13 mouse cellular contexts compared by ENCODE assay signal in the genomic region with DNA sequence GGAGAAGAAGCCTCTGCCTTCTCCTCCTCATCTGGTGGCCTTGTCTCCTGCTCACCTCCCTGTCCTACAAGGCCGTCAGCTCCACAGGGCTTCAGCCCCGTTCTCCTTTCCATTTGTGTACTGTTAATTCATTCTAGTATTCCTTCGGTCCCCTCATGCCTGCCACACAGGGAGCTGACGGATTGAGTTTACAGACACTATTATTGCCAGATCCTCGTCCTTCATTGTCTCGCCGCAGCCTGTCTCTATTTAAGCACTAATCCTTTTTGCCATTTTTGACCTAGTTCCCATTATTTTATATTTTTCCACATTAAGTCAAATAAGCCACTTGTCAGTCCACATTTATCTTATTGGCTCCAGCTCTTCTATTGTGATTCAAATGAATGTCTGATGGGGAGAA.
"Had no signal": no experiment of that assay in that cellular context is flagged by ENCODE, and none has a peak within 500 bp of the region (broad histone marks: within the 10 kb centered on the region; RNA-seq: fewer than 3 reads in every experiment).

No protein-coding gene starts in this region.

- H3K4me3 ChIP-seq: limb, embryonic 15.5 days; neural tube, embryonic 13.5 days had no signal

- H3K36me3 ChIP-seq: limb, embryonic 15.5 days; neural tube, embryonic 13.5 days had no signal

- ATAC-seq: intestine, postnatal 0 days had no signal

- H3K27me3 ChIP-seq: limb, embryonic 15.5 days; neural tube, embryonic 13.5 days had no signal

- H3K9ac ChIP-seq: limb, embryonic 15.5 days; liver, embryonic 14.5 days; neural tube, embryonic 13.5 days had no signal

- H3K9me3 ChIP-seq: limb, embryonic 15.5 days; neural tube, embryonic 13.5 days had no signal

- H3K27ac ChIP-seq: kidney, postnatal 0 days; limb, embryonic 15.5 days; liver, embryonic 14.5 days; neural tube, embryonic 13.5 days had no signal

- DNase-seq: kidney, adult 8-10 months; kidney, postnatal 4 days; layer of hippocampus, postnatal 36 days; lung, adult 18-20 months; right cerebral cortex, adult 18-20 months; right cerebral cortex, postnatal 25 days; thymus, adult 18-20 months; thymus, postnatal 25 days had no signal

- H3K4me2 ChIP-seq: limb, embryonic 15.5 days; neural tube, embryonic 13.5 days had no signal
